Mouse (Mus musculus) ES-Bruce4 (cell line): Measurements from ENCODE around the gene Fgfr2.

Source experiments
- CTCF ChIP-seq: IDR thresholded peaks from one replicate; pipeline ENCODE4 v1.8.1; 2011; ENCODE audit warnings: low read depth, low read length
- POLR2A ChIP-seq: IDR thresholded peaks from one replicate; pipeline ENCODE4 v1.8.1; 2011; ENCODE audit warnings: low read length; ENCODE audit not compliant: insufficient read depth

DNA sequence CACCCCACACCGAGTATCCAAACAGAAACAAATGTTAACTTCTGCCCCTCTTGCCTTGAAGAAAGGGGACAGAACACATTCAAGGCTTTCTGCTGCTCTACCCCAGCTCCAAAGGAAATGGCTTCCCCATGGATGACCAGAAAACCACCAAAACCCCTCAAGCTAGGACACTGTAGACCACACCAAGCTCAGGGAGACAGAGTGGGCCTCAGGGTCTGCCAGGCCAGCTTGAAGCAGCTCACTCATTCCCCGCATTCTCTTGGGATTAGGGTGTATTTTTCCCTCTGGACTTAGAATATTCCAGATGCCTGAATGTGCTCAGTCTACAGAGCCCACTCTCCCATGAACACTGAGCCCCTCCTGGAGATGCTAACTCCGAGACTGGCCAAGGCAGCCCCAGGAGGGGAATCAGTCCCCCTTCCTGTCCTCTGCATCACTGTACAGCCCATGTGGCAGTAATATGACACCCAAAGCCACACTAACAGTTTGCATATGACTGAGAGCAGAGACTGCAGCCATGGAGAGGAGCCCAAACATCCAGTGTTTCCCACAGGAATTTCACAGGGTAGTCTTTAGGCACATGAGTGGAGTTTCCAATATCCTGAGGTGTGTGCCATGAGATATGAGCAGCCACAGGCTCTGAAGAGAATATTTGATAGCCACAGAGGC is 2824.1 kb downstream of the Fgfr2 start:
- TF ChIP-seq CTCF, result no peak
- no peak for TF ChIP-seq POLR2A
